Mouse (Mus musculus): Measurements from ENCODE around the gene Asb8.

DNA sequence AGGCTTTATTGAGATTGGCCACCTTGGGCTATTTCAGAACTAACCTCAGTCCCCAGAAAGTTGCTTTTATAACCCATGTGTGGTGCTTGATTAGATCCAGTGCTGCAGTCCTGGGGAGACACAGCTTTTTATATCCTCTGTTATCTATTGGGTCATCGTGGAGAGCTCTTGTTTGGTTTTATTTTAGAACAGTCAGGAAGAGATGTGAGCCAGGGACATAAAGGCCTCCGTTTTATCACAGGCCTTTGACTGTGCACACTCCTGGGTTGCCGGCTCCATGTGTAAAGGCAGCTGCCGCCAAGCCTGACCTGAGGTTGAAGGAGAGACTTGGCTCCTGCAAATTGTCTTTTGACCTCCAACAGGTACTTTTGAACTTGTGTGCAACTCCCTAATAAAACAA, 2.9 kb downstream of the Asb8 start:
- TF ChIP-seq CTCF (IDR thresholded peaks at IDR 0.05; ENCODE audit: borderline replicate concordance, control insufficient read depth, extremely low read depth, insufficient read depth, low read length, poor library complexity) (no peak), POLR2A (IDR thresholded peaks at IDR 0.05; ENCODE audit: control insufficient read depth, extremely low read depth, insufficient read depth, low read length, poor library complexity) (no peak)
